Mouse (Mus musculus) bone marrow macrophage, adult 2 months (primary cell): ENCODE results near the gene Fam78a. TPM values are rescaled to one million over a fixed set of nuclear protein-coding genes. Genes with fewer than 3 reads are reported as not detected.

Experiments
- H3K27ac ChIP-seq: 2 replicates; pipeline ENCODE4 v1.5.1; 2012; ENCODE audit warnings: low read depth, low read length; ENCODE audit not compliant: insufficient read depth
- H3K4me1 ChIP-seq: 2 replicates; pipeline ENCODE4 v1.6.1; 2012; ENCODE audit warnings: low read length; ENCODE audit not compliant: control insufficient read depth, insufficient read depth
- H3K4me3 ChIP-seq: 2 replicates; pipeline ENCODE4 v1.5.1; 2012; ENCODE audit warnings: mild to moderate bottlenecking, low read length, moderate library complexity; ENCODE audit not compliant: insufficient read depth
- CTCF ChIP-seq: IDR thresholded peaks from 2 replicates; pipeline ENCODE4 v1.5.1; 2012; ENCODE audit warnings: low read depth, mild to moderate bottlenecking, low read length, moderate library complexity
- POLR2A ChIP-seq: IDR thresholded peaks from 2 replicates; pipeline ENCODE4 v1.6.1; 2012; ENCODE audit warnings: mild to moderate bottlenecking, low read depth, low read length, borderline replicate concordance
- polyA plus RNA-seq: library from polyadenylated mRNA; stranded (reverse); fragments of >200 nt; gene quantifications from 2 replicates; pipeline ENCODE4 v1.2.4, GENCODE M21; 2012; ENCODE audit not compliant: missing spikeins, insufficient read depth, insufficient read length

The Fam78a gene
- polyA plus RNA-seq, 1 experiment = 16.5 TPM

- no peak for TF ChIP-seq POLR2A
- TF ChIP-seq CTCF = no peak
- Histone ChIP-seq H3K4me1 (peaks cover 6% of the 10 kb centered on the region), H3K27ac (no peak overlapping the region), H3K4me3 (no peak overlapping the region)
These were observed 25.0 kb downstream of the Fam78a start for GRCm38 (mm10) chr2:32059613-32060012.

- Histone ChIP-seq H3K4me1 (peaks cover 9% of the 10 kb centered on the region), H3K27ac (no peak overlapping the region), H3K4me3 (no peak overlapping the region)
- TF ChIP-seq POLR2A (no peak), CTCF (no peak)
These were observed 25.9 kb downstream of the Fam78a start for GRCm38 (mm10) chr2:32058716-32059115.

- no peak overlapping the region for H3K27ac ChIP-seq
- no peak overlapping the region for H3K4me3 ChIP-seq
- peaks cover 9% of the 10 kb centered on the region for H3K4me1 ChIP-seq
- TF ChIP-seq POLR2A = no peak
- no peak for TF ChIP-seq CTCF
These were observed 26.4 kb downstream of the Fam78a start for GRCm38 (mm10) chr2:32058241-32058640.

GRCm38 (mm10) chr2:32057794-32058193 lies 26.9 kb downstream of the Fam78a start:
- Histone ChIP-seq H3K4me3 (no peak overlapping the region), H3K27ac (no peak overlapping the region), H3K4me1 (peaks cover 9% of the 10 kb centered on the region)
- TF ChIP-seq CTCF (no peak), POLR2A (no peak)

- no peak overlapping the region for H3K27ac ChIP-seq
- H3K4me1 ChIP-seq = peaks cover 9% of the 10 kb centered on the region
- TF ChIP-seq CTCF (no peak), POLR2A (no peak)
- no peak overlapping the region for H3K4me3 ChIP-seq
These were observed 27.3 kb downstream of the Fam78a start for GRCm38 (mm10) chr2:32057360-32057759.

GRCm38 (mm10) chr2:32056524-32056923 lies 28.1 kb downstream of the Fam78a start:
- TF ChIP-seq CTCF (no peak), POLR2A (no peak)
- peaks cover 9% of the 10 kb centered on the region for H3K4me1 ChIP-seq
- H3K27ac ChIP-seq = no peak overlapping the region
- H3K4me3 ChIP-seq = no peak overlapping the region

- Histone ChIP-seq H3K27ac (no peak overlapping the region), H3K4me3 (no peak overlapping the region), H3K4me1 (peaks cover 4% of the 10 kb centered on the region)
- TF ChIP-seq POLR2A (no peak), CTCF (no peak)
These were observed 29.2 kb downstream of the Fam78a start for GRCm38 (mm10) chr2:32055357-32055965.

GRCm38 (mm10) chr2:32052418-32052817 lies 32.2 kb downstream of the Fam78a start:
- TF ChIP-seq CTCF (no peak), POLR2A (no peak)
- H3K4me1 ChIP-seq = peaks cover 4% of the 10 kb centered on the region
- no peak overlapping the region for H3K27ac ChIP-seq
- H3K4me3 ChIP-seq = no peak overlapping the region

- peaks cover 4% of the 10 kb centered on the region for H3K4me1 ChIP-seq
- no peak overlapping the region for H3K27ac ChIP-seq
- TF ChIP-seq POLR2A (no peak), CTCF (no peak)
- no peak overlapping the region for H3K4me3 ChIP-seq
These were observed 32.9 kb downstream of the Fam78a start for GRCm38 (mm10) chr2:32051791-32052190.

GRCm38 (mm10) chr2:32047323-32047722 lies 37.3 kb downstream of the Fam78a start:
- Histone ChIP-seq H3K4me3 (no peak overlapping the region), H3K4me1 (no peaks in the 10 kb centered on the region), H3K27ac (no peak overlapping the region)
- TF ChIP-seq POLR2A (no peak), CTCF (no peak)
